Mouse (Mus musculus) MEL (cell line): Measurements from ENCODE around the gene Gm5415. TPM values are rescaled to one million over a fixed set of nuclear protein-coding genes. Genes with fewer than 3 reads are reported as not detected.
"Not testable (repeated sequence)": the region's sequence is repeated elsewhere in the genome, so short reads cannot be mapped to it uniquely, and the experiment has no call there.

Experiments used
- DNase-seq: peaks from one replicate; pipeline ENCODE4 v3.0.0; 2011; ENCODE audit warnings: low read depth, low spot score
- H3K27ac ChIP-seq: 2 replicates; pipeline ENCODE4 v1.5.1; 2012; ENCODE audit warnings: low read depth, mild to moderate bottlenecking, control low read depth, low read length, moderate library complexity; ENCODE audit not compliant: control insufficient read depth
- H3K27me3 ChIP-seq, 2 experiments: fragments of 150-350 bp in 1 of 2; sonication (generic) in 1 of 2; 2 replicates each; pipeline ENCODE4 v1.6.1; 2012; ENCODE audit warnings: low read length in 2 of 2, mild to moderate bottlenecking in 2 of 2, improper control_type of control experiment in 1 of 2, moderate library complexity in 1 of 2; ENCODE audit not compliant: insufficient read depth in 2 of 2, control insufficient read depth in 1 of 2
- H3K36me3 ChIP-seq, 2 experiments: 2 replicates each; pipeline ENCODE4 v1.6.1; 2012 to 2014; ENCODE audit warnings: low read length in 2 of 2, improper control_type of control experiment in 1 of 2, inconsistent platforms in 1 of 2, mild to moderate bottlenecking in 1 of 2; ENCODE audit not compliant: insufficient read depth in 2 of 2, control insufficient read depth in 1 of 2
- H3K4me1 ChIP-seq, 2 experiments: fragments of 150-350 bp in 1 of 2; sonication (generic) in 1 of 2; 2 replicates each; pipeline ENCODE4 v1.6.1; 2012; ENCODE audit warnings: low read length in 2 of 2, improper control_type of control experiment in 1 of 2, mild to moderate bottlenecking in 1 of 2; ENCODE audit not compliant: insufficient read depth in 2 of 2, control insufficient read depth in 1 of 2
- H3K4me3 ChIP-seq, 2 experiments: fragments of 150-350 bp in 1 of 2; sonication (generic) in 1 of 2; 2 replicates each; pipeline ENCODE4 v1.5.1; 2012; ENCODE audit warnings: low read depth in 2 of 2, low read length in 2 of 2, mild to moderate bottlenecking in 2 of 2, moderate library complexity in 2 of 2, control low read depth in 1 of 2, improper control_type of control experiment in 1 of 2; ENCODE audit not compliant: control insufficient read depth in 1 of 2, insufficient read depth in 1 of 2
- H3K79me2 ChIP-seq: 2 replicates; pipeline ENCODE4 v1.6.1; 2012; ENCODE audit warnings: mild to moderate bottlenecking, low read length, moderate library complexity; ENCODE audit not compliant: control insufficient read depth, poor library complexity, insufficient read depth
- H3K9ac ChIP-seq: 2 replicates; pipeline ENCODE4 v1.6.1; 2012; ENCODE audit warnings: low read depth, mild to moderate bottlenecking, control low read depth, low read length, moderate library complexity; ENCODE audit not compliant: control insufficient read depth, poor library complexity, severe bottlenecking
- H3K9me3 ChIP-seq: fragments of 150-350 bp; sonication (generic); replicated peaks from 2 replicates; pipeline ENCODE4 v1.6.1; 2012; ENCODE audit warnings: mild to moderate bottlenecking, low read length, improper control_type of control experiment, moderate library complexity; ENCODE audit not compliant: insufficient read depth
- GABPA ChIP-seq: IDR thresholded peaks from 2 replicates; pipeline ENCODE4 v1.6.1; 2012; ENCODE audit warnings: low read depth, mild to moderate bottlenecking, inconsistent platforms, low read length, improper control_type of control experiment, moderate library complexity
- JUND ChIP-seq: IDR thresholded peaks from 2 replicates; pipeline ENCODE4 v1.6.1; 2011; ENCODE audit warnings: low read depth, mild to moderate bottlenecking, improper control_type of control experiment, low read length
- MAFK ChIP-seq: IDR thresholded peaks from 2 replicates; pipeline ENCODE4 v1.6.1; 2011; ENCODE audit warnings: low read depth, mild to moderate bottlenecking, low read length, improper control_type of control experiment, borderline replicate concordance
- MAX ChIP-seq: IDR thresholded peaks from 2 replicates; pipeline ENCODE4 v1.6.1; 2011; ENCODE audit warnings: low read length, improper control_type of control experiment
- MYC ChIP-seq: IDR thresholded peaks from 2 replicates; pipeline ENCODE4 v1.6.1; 2011; ENCODE audit warnings: low read depth, mild to moderate bottlenecking, low read length, improper control_type of control experiment, moderate library complexity
- NELFE ChIP-seq: IDR thresholded peaks from 2 replicates; pipeline ENCODE4 v1.6.1; 2011; ENCODE audit warnings: low read depth, low read length, improper control_type of control experiment
- POLR2AphosphoS2 ChIP-seq: IDR thresholded peaks from 2 replicates; pipeline ENCODE4 v1.6.1; 2011; ENCODE audit warnings: low read length, improper control_type of control experiment
- RCOR1 ChIP-seq: IDR thresholded peaks from 2 replicates; pipeline ENCODE4 v1.6.1; 2012; ENCODE audit warnings: low read depth, mild to moderate bottlenecking, inconsistent platforms, low read length, improper control_type of control experiment
- TAL1 ChIP-seq: IDR thresholded peaks from 2 replicates; pipeline ENCODE4 v1.6.1; 2012; ENCODE audit warnings: mild to moderate bottlenecking, inconsistent platforms, low read length, moderate library complexity, mixed read lengths
- TCF12 ChIP-seq: IDR thresholded peaks from 2 replicates; pipeline ENCODE4 v1.6.1; 2014; ENCODE audit warnings: low read depth, mild to moderate bottlenecking, inconsistent platforms, low read length, improper control_type of control experiment, moderate library complexity
- UBTF ChIP-seq: IDR thresholded peaks from 2 replicates; pipeline ENCODE4 v1.6.1; 2012; ENCODE audit warnings: low read depth, mild to moderate bottlenecking, inconsistent platforms, low read length, improper control_type of control experiment, moderate library complexity, borderline replicate concordance; ENCODE audit not compliant: insufficient read depth
- USF2 ChIP-seq, 2 experiments: IDR thresholded peaks; 2 replicates each; pipeline ENCODE4 v1.6.1; 2011 to 2012; ENCODE audit warnings: improper control_type of control experiment in 2 of 2, low read length in 2 of 2, borderline replicate concordance in 1 of 2, inconsistent platforms in 1 of 2, low read depth in 1 of 2, mild to moderate bottlenecking in 1 of 2; ENCODE audit not compliant: insufficient read depth in 1 of 2
- ZC3H11A ChIP-seq: IDR thresholded peaks from 2 replicates; pipeline ENCODE4 v1.6.1; 2012; ENCODE audit warnings: low read depth, mild to moderate bottlenecking, inconsistent platforms, low read length, improper control_type of control experiment
- ZKSCAN1 ChIP-seq: IDR thresholded peaks from 2 replicates; pipeline ENCODE4 v1.6.1; 2012; ENCODE audit warnings: low read depth, mild to moderate bottlenecking, inconsistent platforms, low read length, improper control_type of control experiment, moderate library complexity
- ZNF384 ChIP-seq: IDR thresholded peaks from 2 replicates; pipeline ENCODE4 v1.6.1; 2012; ENCODE audit warnings: low read depth, mild to moderate bottlenecking, inconsistent platforms, low read length, improper control_type of control experiment
- polyA plus RNA-seq, 2 experiments: library from polyadenylated mRNA; stranded (reverse) in 1 of 2; unstranded in 1 of 2; fragments of >175 nt in 1 of 2; fragments of >200 nt in 1 of 2; gene quantifications; 2 replicates each; pipeline versions ENCODE4 v1.2.1 to v1.2.4; 2012; ENCODE audit warnings: low replicate concordance in 2 of 2, low read depth in 1 of 2; ENCODE audit not compliant: insufficient read length in 2 of 2, insufficient read depth in 1 of 2, missing spikeins in 1 of 2
- total RNA-seq: library from RNA; depleted of rRNA; stranded (reverse); fragments of 300-350 nt; gene quantifications from 2 replicates; pipeline ENCODE4 v1.2.3, GENCODE M21; 2012; rRNA removed

Gene Gm5415
- not detected in 2 replicates for total RNA-seq
- polyA plus RNA-seq: not detected

- DNase-seq: not testable (repeated sequence)
Measured at GRCm38 (mm10) chr1:32547194-32547593, at the start of gene Gm5415. Gene Gm5415 (minus strand): TSS chr1:32547294.

GRCm38 (mm10) chr1:32568901-32569300, 21.8 kb upstream of the Gm5415 start:
- H3K36me3 ChIP-seq: no peaks in the 10 kb centered on the region
- no peak for DNase-seq
- H3K27ac ChIP-seq: no peak overlapping the region
- H3K9ac ChIP-seq: no peak overlapping the region
- H3K27me3 ChIP-seq: no peaks in the 10 kb centered on the region
- H3K9me3 ChIP-seq: no peaks in the 10 kb centered on the region
- H3K79me2 ChIP-seq: no peaks in the 10 kb centered on the region
- no peak for TF ChIP-seq POLR2AphosphoS2
- no peak for TF ChIP-seq NELFE
- TF ChIP-seq MYC: no peak
- TF ChIP-seq RCOR1: no peak
- no peak for TF ChIP-seq MAFK
- TF ChIP-seq ZNF384: no peak
- TF ChIP-seq USF2 (IDR thresholded peaks at IDR 0.05; ENCODE audit: borderline replicate concordance in 1 of 2, insufficient read depth in 1 of 2, low read depth in 1 of 2, low read length in 2 of 2): no peak
- no peak for TF ChIP-seq ZKSCAN1
- no peak for TF ChIP-seq UBTF
- TF ChIP-seq TCF12: no peak
- no peak overlapping the region for H3K4me3 ChIP-seq
- no peaks in the 10 kb centered on the region for H3K4me1 ChIP-seq

More at GRCm38 (mm10) chr1:32547194-32547593, at the start of gene Gm5415:
- H3K27me3 ChIP-seq, H3K36me3 ChIP-seq, H3K4me1 ChIP-seq, H3K4me3 ChIP-seq, H3K79me2 ChIP-seq, H3K9me3 ChIP-seq, H3K9ac ChIP-seq, H3K27ac ChIP-seq: not testable (repeated sequence)

- no peaks in the 10 kb centered on the region for H3K4me1 ChIP-seq
- H3K9ac ChIP-seq: no peak overlapping the region
- H3K36me3 ChIP-seq: no peaks in the 10 kb centered on the region
- no peaks in the 10 kb centered on the region for H3K9me3 ChIP-seq
- H3K27me3 ChIP-seq: no peaks in the 10 kb centered on the region
- no peaks in the 10 kb centered on the region for H3K79me2 ChIP-seq
- no peak overlapping the region for H3K4me3 ChIP-seq
- TF ChIP-seq ZKSCAN1: no peak
- no peak for TF ChIP-seq TAL1
- no peak for TF ChIP-seq ZNF384
- no peak for TF ChIP-seq JUND
- TF ChIP-seq MAX: no peak
- TF ChIP-seq ZC3H11A: no peak
- no peak for TF ChIP-seq GABPA
- TF ChIP-seq MAFK: no peak
- DNase-seq: no peak
- H3K27ac ChIP-seq: no peak overlapping the region
Measured at GRCm38 (mm10) chr1:32553925-32554324, 6.8 kb upstream of the Gm5415 start.
